Mouse (Mus musculus) cerebellum, postnatal 25 days (tissue): ENCODE measurements around the gene Olfr133.
"Not testable (repeated sequence)": the region's sequence is repeated elsewhere in the genome, so short reads cannot be mapped to it uniquely, and the experiment has no call there.

Experiments
- DNase-seq, 2 experiments: peaks; one replicate each; pipeline ENCODE4 v3.0.0; 2021; ENCODE audit warnings: mixed read lengths in 2 of 2

Gene Olfr133

GRCm38 (mm10) chr17:38144981-38145380, at the start of gene Olfr133:
TSS of gene Olfr133 (plus strand) at chr17:38145281.
- DNase-seq, result no peak

- not testable (repeated sequence) for DNase-seq
Observed at GRCm38 (mm10) chr17:38124199-38124598, 20.9 kb upstream of the Olfr133 start.

DNA sequence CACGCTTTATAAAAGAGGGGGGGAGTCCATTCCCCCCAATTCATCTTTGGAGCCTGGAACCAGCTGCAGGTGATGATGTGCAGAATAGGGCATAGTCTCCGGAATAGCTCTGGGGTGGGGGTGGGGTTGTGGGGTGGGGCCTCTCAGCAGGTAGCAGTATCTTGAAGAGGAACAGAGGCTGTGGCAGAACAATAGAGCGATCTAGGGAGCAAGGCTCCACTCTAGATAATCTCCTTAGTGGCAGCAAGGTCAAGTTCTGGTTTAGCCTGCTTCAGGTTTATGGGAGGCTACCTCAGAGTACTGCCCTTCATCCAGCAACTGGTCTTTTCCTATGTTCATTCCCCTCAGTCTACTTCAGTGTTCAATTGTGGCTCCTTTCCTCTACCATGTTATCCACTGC, 19.7 kb upstream of the Olfr133 start:
- DNase-seq, result not testable (repeated sequence)

GRCm38 (mm10) chr17:38134426-38134825, 10.7 kb upstream of the Olfr133 start, which contains the start of gene Olfr132:
TSS of gene Olfr132 (minus strand) at chr17:38134526.
- no peak for DNase-seq

- DNase-seq, result no peak
Observed at GRCm38 (mm10) chr17:38171088-38171487, 26.0 kb downstream of the Olfr133 start, which contains the start of gene Olfr134. TSS of gene Olfr134 (plus strand) at chr17:38171388.
